Mouse (Mus musculus): ENCODE measurements around the gene B3gat1. TPM values are rescaled to one million over a fixed set of nuclear protein-coding genes. Genes with fewer than 3 reads are reported as not detected.

B3gat1 gene
- polyA plus RNA-seq (2017; shearing (Covaris generic)), result not detected

DNA sequence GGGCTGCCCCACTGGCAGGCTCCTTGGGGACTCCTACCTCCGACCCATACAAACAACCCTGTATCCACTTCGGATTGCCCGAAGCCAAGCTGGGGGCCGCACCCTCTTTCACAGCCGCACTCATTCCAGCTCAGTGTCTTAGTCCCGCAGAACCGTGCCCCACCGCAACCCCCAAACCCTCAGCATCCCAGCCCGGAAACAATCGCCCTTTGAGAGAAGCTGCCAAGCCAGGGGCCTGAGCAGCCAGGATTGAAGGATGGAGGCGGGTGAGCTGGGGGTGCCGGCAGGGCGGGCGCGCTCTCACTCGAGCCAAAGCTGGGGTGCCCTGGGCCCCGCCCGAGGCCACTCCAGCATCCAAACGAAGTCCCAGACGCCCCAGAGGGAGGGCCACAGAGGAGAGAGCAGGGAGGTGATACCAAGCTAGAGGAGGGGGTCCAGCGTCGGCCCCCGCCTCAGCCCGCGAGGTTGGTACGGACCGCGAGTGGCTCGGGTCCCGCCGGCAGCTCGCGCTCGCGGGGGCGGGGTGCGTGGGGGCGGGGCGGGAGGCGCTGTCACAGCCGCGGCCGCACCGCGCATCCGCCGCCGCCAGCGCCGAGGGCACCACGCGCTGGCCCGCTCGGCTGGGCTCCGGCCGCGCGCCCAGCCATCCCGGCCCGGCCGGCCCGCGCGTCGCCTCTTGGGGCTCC is at the start of gene B3gat1:
TSS of gene B3gat1 (plus strand) at position 523 of the 686 bp plus-strand sequence.

DNA sequence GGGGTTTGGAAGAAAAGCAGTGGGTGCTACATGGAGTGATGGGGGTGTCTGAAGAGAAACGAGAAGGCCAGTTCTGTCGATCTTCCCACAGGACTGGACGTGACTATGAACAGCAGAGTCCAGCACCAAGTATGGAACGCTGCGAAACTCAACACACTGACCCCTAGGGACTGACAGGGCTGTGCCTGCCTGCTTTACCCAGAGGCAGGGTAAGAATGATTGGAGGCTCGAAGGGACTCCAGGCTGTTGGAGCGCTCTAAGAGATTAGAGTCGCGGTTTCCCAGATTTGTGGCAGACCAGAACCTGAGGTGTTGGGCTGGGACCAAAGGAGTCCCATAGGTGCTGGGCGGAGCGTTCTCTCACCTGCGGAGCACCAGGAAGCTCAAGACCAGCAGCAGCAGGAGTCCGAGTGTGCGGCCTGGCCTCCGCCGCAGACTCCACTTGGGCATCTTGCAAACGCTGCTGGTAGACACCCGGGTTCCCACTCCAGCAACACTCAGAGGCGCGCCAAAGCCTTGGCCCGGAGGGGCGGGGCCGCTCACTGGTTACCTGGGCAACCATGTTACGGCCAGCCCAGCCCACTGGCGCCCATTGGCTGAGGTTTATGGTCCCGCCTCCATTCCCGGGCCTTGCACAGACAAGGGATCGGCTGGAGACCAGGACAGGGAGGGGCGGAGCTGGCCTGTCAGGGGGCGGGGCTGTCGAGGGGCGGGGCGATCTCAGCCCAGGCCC is 72.6 kb downstream of the B3gat1 start, which contains the start of gene Glb1l2:
TSS of gene Glb1l2 (minus strand) at position 534 of the 732 bp plus-strand sequence.

Other genes with a start within 250 kb of the B3gat1 start
- gene Glb1l2, start 72.7 kb downstream of the B3gat1 start, polyA plus RNA-seq (2017; shearing (Covaris generic)), result not detected
- 0.15 TPM for gene Glb1l3, start 127.2 kb downstream of the B3gat1 start, polyA plus RNA-seq (2017; shearing (Covaris generic))
- not detected for gene Gm1110, start 189.4 kb downstream of the B3gat1 start, polyA plus RNA-seq (2017; shearing (Covaris generic))

Data from effector memory CD4-positive, alpha-beta T cell, adult 7 months (primary cell).